Mouse (Mus musculus) hindbrain, postnatal 0 days (tissue): Measurements from ENCODE around the gene Cxcr6. TPM values are rescaled to one million over a fixed set of nuclear protein-coding genes. Genes with fewer than 3 reads are reported as not detected.
"Not testable (repeated sequence)": the region's sequence is repeated elsewhere in the genome, so short reads cannot be mapped to it uniquely, and the experiment has no call there.

Experiments used
- ATAC-seq: fragments of 200-750 bp; cut with Nextera tagmentation; 2 replicates; pipeline ENCODE4 v1.8.0; 2017; ENCODE audit warnings: mild to moderate bottlenecking, moderate TSS enrichment, moderate library complexity
- DNase-seq: peaks from one replicate; pipeline ENCODE4 v3.0.0-alpha.2; 2015; ENCODE audit warnings: low spot score
- H3K27ac ChIP-seq: fragments of 300-500 bp; sonication (generic); 2 replicates; pipeline ENCODE4 v1.5.1; 2014; ENCODE audit warnings: mild to moderate bottlenecking
- H3K27me3 ChIP-seq: fragments of 300-500 bp; sonication (generic); 2 replicates; pipeline ENCODE4 v1.6.1; 2014; ENCODE audit warnings: low read length, mixed read lengths; ENCODE audit not compliant: insufficient read depth
- H3K36me3 ChIP-seq: fragments of 300-500 bp; sonication (generic); 2 replicates; pipeline ENCODE4 v1.6.1; 2014; ENCODE audit warnings: low read length, mixed read lengths; ENCODE audit not compliant: insufficient read depth
- H3K4me1 ChIP-seq: fragments of 300-500 bp; sonication (generic); 2 replicates; pipeline ENCODE4 v1.6.1; 2014; ENCODE audit warnings: antibody characterized with exemption, low read length, mixed read lengths; ENCODE audit not compliant: insufficient read depth
- H3K4me2 ChIP-seq: fragments of 300-500 bp; sonication (generic); 2 replicates; pipeline ENCODE4 v1.6.1; 2014; ENCODE audit warnings: low read depth, mild to moderate bottlenecking, low read length, moderate library complexity, mixed read lengths
- H3K4me3 ChIP-seq: fragments of 300-500 bp; sonication (generic); 2 replicates; pipeline ENCODE4 v1.5.1; 2014; ENCODE audit warnings: low read length
- H3K9ac ChIP-seq: fragments of 300-500 bp; sonication (generic); replicated peaks from 2 replicates; pipeline ENCODE4 v1.6.1; 2014; ENCODE audit warnings: mild to moderate bottlenecking, low read length, moderate library complexity, mixed read lengths
- H3K9me3 ChIP-seq: fragments of 300-500 bp; sonication (generic); 2 replicates; pipeline ENCODE4 v1.6.1; 2016; ENCODE audit warnings: low read length, mixed read lengths
- CTCF ChIP-seq: IDR thresholded peaks from 2 replicates; pipeline ENCODE4 v1.5.1; 2016; ENCODE audit warnings: antibody characterized with exemption, control low read depth, low read depth
- whole genome bisulfite sequencing: fragments of 180-500 bp; shearing (Covaris S2); extraction: QIAGEN DNeasy Blood & Tissue Kit; methylation state at CpG from one replicate; pipeline ENCODE4 v1.1.7; 2014; 5-methylcytosine and 5-hydroxymethylcytosine counted together
- polyA plus RNA-seq: library from polyadenylated mRNA; unstranded; fragments of >200 nt; fragmentation: Nextera tagmentation; extraction: Ambion mirVana; gene quantifications from 2 replicates; pipeline ENCODE4 v1.2.1, GENCODE M21; 2015
- total RNA-seq: library from RNA; depleted of rRNA; stranded (reverse); fragments of >200 nt; gene quantifications from 2 replicates; pipeline ENCODE4 v1.2.3, GENCODE M21; 2014

Gene Cxcr6
- total and polyA plus RNA-seq, 2 experiments from 2014 or later: not detected

DNA sequence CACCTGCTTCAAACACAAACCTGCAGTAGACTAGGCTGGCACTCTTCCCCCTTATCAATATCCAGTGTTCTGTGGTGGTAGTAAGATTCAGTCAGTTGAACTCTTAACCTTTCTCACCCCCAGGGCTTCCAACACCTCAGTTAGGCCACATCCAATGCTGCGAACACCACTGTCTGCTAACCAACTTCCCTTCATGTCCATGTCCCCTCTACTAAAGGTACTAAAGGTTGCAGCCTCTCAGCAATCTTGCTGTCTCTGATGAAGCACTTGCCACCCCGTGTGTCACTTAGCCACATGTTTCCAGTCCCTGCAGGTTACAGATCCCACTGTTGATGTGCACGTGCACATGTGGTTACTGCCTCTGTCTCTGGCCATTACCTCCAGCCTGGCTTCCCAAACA lies 42.5 kb upstream of the Cxcr6 start:
- H3K9me3 ChIP-seq: no peaks in the 10 kb centered on the region
- H3K4me3 ChIP-seq: no peak overlapping the region
- H3K27ac ChIP-seq: no peak overlapping the region
- H3K27me3 ChIP-seq: no peaks in the 10 kb centered on the region
- no peaks in the 10 kb centered on the region for H3K4me1 ChIP-seq
- no peaks in the 10 kb centered on the region for H3K36me3 ChIP-seq
- TF ChIP-seq CTCF: no peak
- H3K9ac ChIP-seq: no peak overlapping the region
- WGBS: 87% methylated on average over 3 of the region's 3 CpGs
- no peak overlapping the region for H3K4me2 ChIP-seq
- DNase-seq: no peak
- ATAC-seq: no peak

DNA sequence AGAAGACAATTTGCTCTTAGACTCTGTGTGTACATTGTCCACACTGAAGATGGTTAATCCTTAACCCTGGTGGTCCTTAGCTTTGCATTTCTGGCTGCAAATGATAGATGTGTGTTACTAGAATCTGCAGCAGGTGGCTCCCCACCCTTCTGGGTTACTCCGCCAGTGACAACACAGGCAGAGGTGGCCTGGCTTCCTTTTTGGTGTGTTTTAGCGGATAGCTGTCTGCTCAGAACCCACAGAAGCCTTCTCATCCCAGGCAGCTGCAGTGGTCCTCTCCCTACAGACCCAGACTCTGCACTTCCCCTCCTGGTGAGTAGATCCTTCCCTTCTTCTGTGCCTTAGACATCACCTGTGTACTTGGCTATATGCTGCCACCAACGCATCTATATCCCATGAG lies 39.3 kb upstream of the Cxcr6 start:
- no peaks in the 10 kb centered on the region for H3K27me3 ChIP-seq
- no peaks in the 10 kb centered on the region for H3K36me3 ChIP-seq
- H3K4me2 ChIP-seq: no peak overlapping the region
- no peak overlapping the region for H3K9ac ChIP-seq
- DNase-seq: no peak
- TF ChIP-seq CTCF: no peak
- H3K4me3 ChIP-seq: no peak overlapping the region
- no peak overlapping the region for H3K27ac ChIP-seq
- 91% methylated on average over 3 of the region's 3 CpGs for WGBS
- no peaks in the 10 kb centered on the region for H3K9me3 ChIP-seq
- ATAC-seq: no peak
- no peaks in the 10 kb centered on the region for H3K4me1 ChIP-seq

DNA sequence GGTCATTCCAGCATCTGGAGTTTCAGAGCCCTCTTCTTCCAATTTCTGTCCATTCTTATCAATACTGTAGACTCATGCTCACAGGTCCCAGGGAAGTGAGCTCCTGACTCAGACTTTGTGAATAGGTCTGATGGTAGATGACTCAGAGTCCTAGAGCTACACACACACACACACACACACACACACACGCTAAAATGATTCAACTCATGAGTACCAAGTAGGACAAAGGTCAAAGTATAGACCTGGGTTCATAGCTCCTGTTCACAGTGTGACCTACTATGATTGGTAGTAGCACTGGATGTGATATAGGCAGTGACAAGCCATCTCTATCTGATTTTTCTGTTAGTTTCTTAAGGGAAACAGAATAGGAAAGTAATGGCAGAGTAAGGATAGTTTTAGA lies 37.8 kb upstream of the Cxcr6 start:
- no peak for TF ChIP-seq CTCF
- ATAC-seq (no peak), DNase-seq (no peak)
- no peaks in the 10 kb centered on the region for H3K36me3 ChIP-seq
- no peaks in the 10 kb centered on the region for H3K9me3 ChIP-seq
- no peak overlapping the region for H3K9ac ChIP-seq
- H3K4me2 ChIP-seq: no peak overlapping the region
- H3K4me3 ChIP-seq: no peak overlapping the region
- H3K27ac ChIP-seq: no peak overlapping the region
- WGBS: 73% methylated on average over 1 of the region's 1 CpGs
- no peaks in the 10 kb centered on the region for H3K27me3 ChIP-seq
- H3K4me1 ChIP-seq: no peaks in the 10 kb centered on the region

DNA sequence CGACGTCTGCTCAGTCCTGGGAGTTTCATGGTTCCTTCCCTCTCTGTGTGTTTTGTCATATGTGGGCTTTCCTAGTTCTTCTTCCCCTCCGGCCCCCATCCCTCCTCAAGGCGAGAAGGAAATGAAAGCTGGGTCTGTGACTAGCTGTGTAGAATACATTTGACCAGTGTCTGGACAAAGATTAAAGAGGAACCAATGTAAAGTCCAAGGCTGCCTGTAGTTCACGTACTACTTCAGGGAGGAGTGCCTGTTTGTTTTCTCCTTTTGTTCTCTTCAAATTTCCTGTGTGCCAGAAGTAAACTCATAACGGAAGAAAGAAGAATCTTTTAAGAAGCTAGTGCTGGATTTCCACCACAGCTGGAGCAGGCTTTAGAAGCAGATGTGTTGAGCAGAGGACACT lies 36.7 kb upstream of the Cxcr6 start:
- H3K36me3 ChIP-seq: no peaks in the 10 kb centered on the region
- 68% methylated on average over 6 of the region's 6 CpGs for WGBS
- H3K9ac ChIP-seq: no peak overlapping the region
- H3K4me2 ChIP-seq: no peak overlapping the region
- H3K4me1 ChIP-seq: no peaks in the 10 kb centered on the region
- no peaks in the 10 kb centered on the region for H3K27me3 ChIP-seq
- no peak for ATAC-seq
- no peak for DNase-seq
- no peak overlapping the region for H3K27ac ChIP-seq
- no peak overlapping the region for H3K4me3 ChIP-seq
- TF ChIP-seq CTCF: no peak
- H3K9me3 ChIP-seq: no peaks in the 10 kb centered on the region

DNA sequence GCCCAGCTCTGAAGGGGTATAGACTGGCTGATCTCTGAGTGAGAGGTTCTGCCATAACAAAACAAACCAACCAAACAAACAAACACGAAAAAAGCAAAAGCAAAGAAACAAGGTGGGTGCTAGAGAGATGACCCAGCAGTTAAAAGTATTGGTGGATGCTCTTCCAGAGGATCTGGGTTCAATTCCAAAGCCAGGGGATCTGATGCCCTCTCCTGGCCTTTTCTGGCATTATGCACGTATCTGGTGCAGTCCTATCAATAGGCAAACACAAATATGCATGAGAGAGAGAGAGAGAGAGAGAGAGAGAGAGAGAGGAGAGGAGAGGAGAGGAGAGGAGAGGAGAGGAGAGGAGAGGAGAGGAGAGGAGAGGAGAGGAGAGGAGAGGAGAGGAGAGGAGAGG lies 33.0 kb upstream of the Cxcr6 start:
- H3K9ac ChIP-seq, H3K27ac ChIP-seq, H3K4me1 ChIP-seq, H3K27me3 ChIP-seq, ATAC-seq, DNase-seq, H3K9me3 ChIP-seq, H3K36me3 ChIP-seq, H3K4me2 ChIP-seq, H3K4me3 ChIP-seq: not testable (repeated sequence)
- 45% methylated on average over 2 of the region's 2 CpGs for WGBS

- Histone ChIP-seq H3K4me3 (no peak overlapping the region), H3K36me3 (peaks cover 24% of the 10 kb centered on the region), H3K4me2 (no peak overlapping the region), H3K27me3 (no peaks in the 10 kb centered on the region), H3K9ac (no peak overlapping the region), H3K4me1 (no peaks in the 10 kb centered on the region), H3K9me3 (no peaks in the 10 kb centered on the region), H3K27ac (no peak overlapping the region)
- ATAC-seq: no peak
- TF ChIP-seq CTCF: no peak
- WGBS: 72% methylated on average over 4 of the region's 4 CpGs
- no peak for DNase-seq
Observed at GRCm38 (mm10) chr9:123788855-123789529, 17.3 kb upstream of the Cxcr6 start.

DNA sequence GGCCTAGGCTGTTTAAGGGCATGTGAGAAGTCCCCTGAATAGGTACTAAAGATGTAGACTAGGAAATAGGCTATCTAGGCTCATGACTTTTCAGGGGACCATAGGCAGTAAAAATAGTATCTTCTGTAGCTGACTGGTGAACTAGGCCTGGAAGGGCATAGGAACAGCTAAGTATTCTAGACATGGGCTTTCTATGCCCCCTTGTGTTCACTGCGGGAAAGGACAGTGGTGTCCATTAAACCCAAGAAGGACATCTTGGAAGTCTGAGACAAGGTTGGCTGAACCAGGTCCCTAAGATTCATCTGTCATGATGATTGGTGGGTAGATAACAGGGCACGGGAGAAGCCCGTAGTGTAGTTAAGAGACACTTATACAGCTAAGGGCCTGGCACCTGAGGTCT lies 10.1 kb upstream of the Cxcr6 start:
- Histone ChIP-seq H3K4me2 (no peak overlapping the region), H3K27me3 (no peaks in the 10 kb centered on the region), H3K36me3 (peaks cover 28% of the 10 kb centered on the region), H3K9me3 (no peaks in the 10 kb centered on the region), H3K4me3 (no peak overlapping the region), H3K9ac (no peak overlapping the region), H3K4me1 (no peaks in the 10 kb centered on the region), H3K27ac (no peak overlapping the region)
- DNase-seq: peak; percentile 71
- WGBS: 69% methylated on average over 3 of the region's 3 CpGs
- TF ChIP-seq CTCF: peak; percentile 80
- peak; percentile 71 for ATAC-seq
